Mouse (Mus musculus) ZHBTc4 (cell line): ENCODE measurements around the gene Gm6034.
"Not testable (repeated sequence)": the region's sequence is repeated elsewhere in the genome, so short reads cannot be mapped to it uniquely, and the experiment has no call there.

ENCODE experiments used
- DNase-seq: peaks from one replicate; pipeline ENCODE4 v3.0.0-alpha.2; 2011; ENCODE audit warnings: low read depth, low spot score

Gm6034 gene

DNA sequence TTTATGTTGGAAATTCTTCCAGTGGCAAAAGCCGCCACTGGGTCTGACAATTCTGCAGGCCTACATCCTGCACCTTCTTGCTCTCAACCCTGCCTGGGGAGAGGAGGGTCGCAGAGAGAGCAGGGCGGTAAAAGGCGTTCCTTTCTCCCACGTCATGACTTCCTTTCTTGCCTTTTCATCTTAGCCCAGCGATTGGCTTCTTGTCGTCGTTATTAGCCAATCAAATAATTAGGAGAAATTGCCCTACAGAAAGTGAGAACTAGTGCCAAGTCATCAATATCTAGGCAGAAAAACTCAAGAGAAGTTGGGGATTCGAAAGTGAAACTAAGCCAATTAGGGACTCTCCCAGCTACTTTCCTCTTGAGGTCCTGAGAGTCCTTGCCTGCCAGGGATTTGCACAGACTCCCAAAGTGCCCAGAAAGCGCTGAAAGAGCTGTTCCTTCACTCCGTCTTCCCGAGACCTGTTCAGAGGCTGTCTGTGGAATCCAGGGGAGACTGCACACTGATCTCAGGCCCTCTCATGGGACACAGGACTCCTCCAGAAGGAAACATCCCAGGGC lies at the start of gene Gm6034, which contains the start of gene H2-T22:
Gene Gm6034, plus strand, starts transcription at position 352 of the 560 bp plus-strand sequence.
Gene H2-T22, minus strand, starts transcription at position 138 of the 560 bp plus-strand sequence.
- peak; percentile 57 for DNase-seq

DNA sequence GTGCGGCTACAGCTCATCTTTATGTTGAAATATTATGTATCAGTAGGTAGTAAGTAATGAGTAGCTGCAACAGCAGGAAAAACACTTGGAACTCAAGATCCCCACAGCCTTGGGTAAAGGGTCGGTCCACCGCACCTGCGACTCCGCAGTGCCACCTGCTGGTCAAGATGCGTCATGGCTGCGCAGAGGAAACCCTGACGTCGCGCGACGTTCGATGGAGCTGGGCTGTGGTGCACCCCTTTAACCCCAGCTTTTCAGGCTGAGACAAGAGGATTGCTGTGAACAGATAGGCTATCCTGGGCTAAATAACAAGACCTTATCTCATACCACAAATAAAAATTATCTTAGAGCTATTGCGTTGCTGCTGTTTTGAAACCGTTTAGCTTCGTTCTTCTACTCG lies 49.1 kb upstream of the Gm6034 start:
- peak; percentile 90 for DNase-seq

GRCm38 (mm10) chr17:35994175-35994878 lies 48.4 kb upstream of the Gm6034 start:
- DNase-seq = peak; percentile 81

GRCm38 (mm10) chr17:35994879-35995240 lies 47.9 kb upstream of the Gm6034 start:
- no peak for DNase-seq

- DNase-seq = peak; percentile 98
Observed at GRCm38 (mm10) chr17:35996949-35997348, 45.8 kb upstream of the Gm6034 start.

DNA sequence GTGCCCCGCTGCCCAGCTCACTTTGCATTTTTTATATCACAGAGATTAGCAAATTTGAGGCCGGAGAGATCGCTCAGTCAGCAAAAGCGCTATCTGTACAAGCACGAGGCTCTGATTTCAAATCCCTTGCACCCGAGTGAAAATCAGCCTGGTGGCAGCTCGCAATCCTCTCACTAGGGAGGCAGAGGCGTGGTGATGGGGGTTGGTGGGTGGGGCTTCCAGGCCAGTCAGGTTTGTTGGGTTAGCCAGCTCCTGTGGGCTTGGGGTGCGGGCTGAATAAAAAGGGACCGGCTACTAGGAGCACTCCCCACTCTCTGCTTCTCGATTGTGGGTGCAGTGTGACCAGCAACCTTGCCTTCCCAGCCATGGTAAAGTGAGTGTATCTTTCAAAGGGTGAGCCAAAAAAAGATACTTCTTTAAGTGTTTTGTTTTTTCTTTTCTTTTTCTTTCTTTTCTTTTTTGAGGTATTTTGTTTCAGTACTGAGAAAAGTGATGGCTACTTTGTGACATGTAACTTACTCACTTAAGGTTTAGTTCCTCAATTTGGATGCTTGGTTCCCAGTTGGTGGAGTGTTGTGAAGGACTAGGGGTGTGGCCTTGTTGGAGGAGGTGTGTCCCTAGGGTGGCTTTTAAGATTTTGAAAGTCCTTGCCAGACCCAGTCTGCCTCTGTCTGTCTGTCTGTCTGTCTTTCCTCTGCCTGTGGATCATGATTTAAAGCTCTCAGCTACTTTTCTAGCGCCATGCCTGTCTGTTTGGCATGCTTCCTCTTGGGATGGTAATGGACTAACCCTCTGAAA lies 44.8 kb upstream of the Gm6034 start:
- DNase-seq = peak; percentile 73

DNA sequence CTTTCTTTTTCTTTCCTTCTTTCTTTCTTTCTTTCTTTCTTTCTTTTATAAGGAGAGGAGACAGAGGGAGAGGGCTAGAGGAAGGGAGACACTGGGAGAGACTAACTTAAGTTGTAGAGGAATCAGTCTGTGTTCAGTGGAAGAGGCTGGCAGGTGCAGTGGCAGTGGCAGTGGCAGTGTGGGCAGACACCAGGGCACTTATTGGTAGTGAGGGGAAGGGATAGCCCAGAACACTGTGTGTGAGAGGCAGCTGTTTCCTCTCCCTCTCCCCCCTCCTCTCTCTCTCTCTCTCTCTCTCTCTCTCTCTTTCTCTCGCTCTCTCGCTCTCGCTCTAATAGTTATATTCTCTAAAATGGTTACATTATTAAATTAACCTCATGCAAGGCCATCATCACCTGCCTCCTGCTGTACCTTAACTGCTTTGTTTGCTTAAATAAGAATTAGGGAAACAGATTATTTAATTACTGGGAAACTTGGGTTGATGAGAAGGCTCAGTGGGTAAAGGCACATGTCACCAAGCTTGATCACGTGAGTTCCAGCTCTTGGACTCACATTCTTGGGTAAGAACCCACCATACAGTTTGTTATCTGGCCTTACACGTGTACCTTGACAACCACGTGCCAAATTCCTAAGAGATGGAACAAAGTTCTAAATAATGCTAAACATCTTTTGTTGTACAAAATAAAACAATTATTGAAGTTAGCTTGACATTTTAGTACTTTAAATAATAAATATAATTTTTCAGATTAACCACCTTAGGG lies 44.0 kb upstream of the Gm6034 start:
- no peak for DNase-seq

DNA sequence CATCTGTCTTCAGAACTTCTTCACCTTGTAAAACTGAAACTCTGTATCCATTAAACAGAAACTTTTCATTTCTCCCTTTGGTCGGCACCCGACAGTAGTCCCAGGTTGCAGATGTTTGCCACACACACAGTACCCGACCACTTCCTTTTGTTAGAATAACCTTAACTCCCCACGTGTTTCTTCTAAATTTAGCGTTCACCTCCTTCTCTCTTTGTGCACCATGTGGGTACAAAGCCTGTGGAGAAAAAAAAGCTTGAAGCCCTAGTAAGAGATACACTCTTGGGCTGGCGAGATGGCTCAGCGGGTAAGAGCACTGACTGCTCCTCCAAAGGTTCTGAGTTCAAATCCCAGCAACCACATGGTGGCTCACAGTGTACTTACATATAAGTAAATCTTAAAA lies 43.4 kb upstream of the Gm6034 start:
- DNase-seq = no peak

DNA sequence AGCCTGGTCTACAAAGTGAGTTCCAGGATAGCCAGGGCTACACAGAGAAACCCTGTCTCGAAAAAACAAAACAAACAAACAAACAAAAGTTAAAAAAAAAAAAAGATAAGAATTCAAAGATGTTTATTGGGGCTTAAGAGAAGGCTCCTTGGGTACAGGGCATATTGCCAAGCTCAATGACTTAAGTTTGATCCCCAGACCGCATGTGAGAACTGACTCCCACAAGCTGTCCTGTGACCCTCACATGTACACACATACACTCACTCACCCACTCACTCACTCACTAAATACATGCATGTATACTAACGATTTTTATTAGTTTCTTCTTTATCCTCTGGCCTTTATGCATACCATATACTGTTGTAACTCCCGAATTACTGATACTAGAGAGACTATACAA lies 42.4 kb upstream of the Gm6034 start:
- no peak for DNase-seq

- no peak for DNase-seq
Observed at GRCm38 (mm10) chr17:36001121-36001897, 41.5 kb upstream of the Gm6034 start.

DNA sequence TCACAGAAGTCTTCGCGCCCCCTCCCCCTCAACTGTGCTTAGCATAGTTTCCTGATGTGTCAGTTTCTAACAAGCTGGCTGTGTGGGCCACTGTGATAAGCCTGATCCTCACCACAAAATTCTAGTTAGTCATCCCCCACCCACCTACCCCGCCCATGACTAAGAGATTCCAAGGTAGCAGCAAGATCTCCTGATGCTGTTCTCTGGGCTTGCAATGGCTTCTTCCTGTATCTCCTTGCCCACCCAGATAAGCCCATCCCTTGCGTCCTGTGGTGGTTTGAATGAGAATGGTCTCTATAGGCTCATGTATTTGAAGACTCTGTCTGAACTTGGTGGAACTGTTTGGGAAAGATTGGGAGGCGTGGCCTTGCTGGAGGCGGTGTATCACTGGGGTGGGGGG lies 40.8 kb upstream of the Gm6034 start:
- DNase-seq = peak; percentile 66

GRCm38 (mm10) chr17:36003331-36003730 lies 39.4 kb upstream of the Gm6034 start:
- no peak for DNase-seq

- DNase-seq = not testable (repeated sequence)
Observed at GRCm38 (mm10) chr17:36004409-36004808, 38.4 kb upstream of the Gm6034 start.

- DNase-seq = no peak
Observed at GRCm38 (mm10) chr17:36014977-36015376, 27.8 kb upstream of the Gm6034 start.

DNA sequence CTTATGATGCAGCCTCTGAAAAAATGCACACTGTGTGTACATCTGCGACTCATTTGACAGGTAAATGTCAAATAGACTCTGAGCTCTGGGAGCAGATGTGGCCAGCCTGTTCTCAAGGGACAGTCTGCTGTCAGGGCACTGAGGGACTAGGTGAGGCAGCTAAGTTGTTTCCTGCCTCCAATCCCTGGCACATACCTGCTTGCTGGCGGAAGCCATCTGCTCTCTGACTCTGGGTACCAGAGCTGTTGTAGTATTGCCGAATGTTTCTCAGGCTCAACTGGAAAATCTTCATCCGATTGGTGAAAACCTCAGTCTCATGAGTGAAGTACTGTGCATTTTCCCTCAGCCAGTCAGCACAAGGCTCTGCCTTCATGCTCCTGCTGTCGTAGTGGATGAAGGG lies 25.7 kb upstream of the Gm6034 start:
- DNase-seq = no peak

DNA sequence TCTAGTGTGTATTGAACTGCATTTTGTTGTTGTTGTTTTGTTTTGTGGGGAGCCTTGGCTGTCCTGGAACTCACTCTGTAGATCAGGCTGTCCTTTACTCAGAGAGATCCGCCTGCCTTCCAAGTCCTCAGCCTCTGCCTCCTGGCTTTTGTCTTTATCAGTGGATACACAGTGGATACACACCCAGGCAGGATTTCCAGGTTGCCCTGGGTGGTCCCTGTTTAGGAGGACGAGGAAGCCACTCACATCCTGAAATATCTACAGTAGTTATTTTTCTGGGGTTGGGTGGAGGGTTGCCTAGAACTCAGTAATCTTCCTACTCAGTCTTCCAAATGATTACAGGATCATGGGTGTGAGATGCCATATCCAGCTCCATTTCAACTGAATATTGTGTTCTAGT lies 23.8 kb upstream of the Gm6034 start:
- DNase-seq = no peak

- no peak for DNase-seq
Observed at GRCm38 (mm10) chr17:36019519-36019918, 23.2 kb upstream of the Gm6034 start.

GRCm38 (mm10) chr17:36020191-36021073 lies 22.3 kb upstream of the Gm6034 start, which contains the start of gene H2-T24:
Gene H2-T24 (minus strand): TSS chr17:36020560.
- DNase-seq = peak; percentile 93

GRCm38 (mm10) chr17:36021309-36021708 lies 21.5 kb upstream of the Gm6034 start:
- DNase-seq = no peak

DNA sequence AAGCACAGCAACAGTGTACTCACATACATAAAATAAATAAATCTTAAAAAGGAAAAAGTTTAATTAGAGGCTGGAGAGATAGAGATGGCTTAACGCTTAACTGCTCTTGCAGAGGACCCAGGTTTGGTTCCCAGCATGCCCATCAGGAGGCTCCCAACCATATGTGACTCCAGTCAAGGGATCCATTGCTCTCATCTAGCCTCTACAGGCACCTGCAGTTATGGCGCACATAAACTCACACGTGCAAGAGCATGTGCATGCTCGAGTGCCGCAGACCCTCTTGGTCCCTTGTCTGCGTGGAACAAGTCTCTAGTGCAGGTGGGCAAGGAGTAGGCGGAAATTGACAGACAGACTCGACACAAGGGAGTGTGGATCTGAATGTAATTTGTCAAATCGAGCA lies 20.7 kb upstream of the Gm6034 start:
- DNase-seq = no peak
